Mouse (Mus musculus): ENCODE data around the gene Tmem169.
A peak's percentile ranks its signal among the peaks of the same experiment; 100 is the strongest.

Gene Tmem169

DNA sequence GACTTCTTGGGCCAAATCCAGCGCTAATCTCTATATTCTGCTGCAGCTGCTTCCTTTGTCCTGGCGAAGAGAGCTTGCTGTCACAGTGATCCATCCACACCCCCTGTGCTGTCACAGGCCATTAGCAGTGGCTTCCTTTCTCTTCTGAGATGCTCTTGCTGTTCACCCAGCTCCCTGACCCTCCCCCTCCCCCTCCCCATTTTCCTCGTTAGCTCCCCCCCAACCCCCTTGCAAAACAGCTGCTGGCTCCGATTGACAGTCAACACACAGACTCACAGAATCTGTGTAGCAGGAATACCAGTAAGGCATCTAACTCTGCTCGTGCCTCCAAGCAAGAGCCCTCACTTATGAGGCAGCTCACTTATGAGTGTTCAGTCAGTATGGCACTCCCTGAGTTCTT lies 2.7 kb downstream of the Tmem169 start:
- DNase-seq (ENCODE audit: low spot score): no peak

GRCm38 (mm10) chr1:72287893-72288292 lies 3.7 kb downstream of the Tmem169 start:
- no peak for DNase-seq (ENCODE audit: low spot score)

GRCm38 (mm10) chr1:72288527-72289150 lies 4.5 kb downstream of the Tmem169 start:
- no peak for DNase-seq (ENCODE audit: low spot score)

DNA sequence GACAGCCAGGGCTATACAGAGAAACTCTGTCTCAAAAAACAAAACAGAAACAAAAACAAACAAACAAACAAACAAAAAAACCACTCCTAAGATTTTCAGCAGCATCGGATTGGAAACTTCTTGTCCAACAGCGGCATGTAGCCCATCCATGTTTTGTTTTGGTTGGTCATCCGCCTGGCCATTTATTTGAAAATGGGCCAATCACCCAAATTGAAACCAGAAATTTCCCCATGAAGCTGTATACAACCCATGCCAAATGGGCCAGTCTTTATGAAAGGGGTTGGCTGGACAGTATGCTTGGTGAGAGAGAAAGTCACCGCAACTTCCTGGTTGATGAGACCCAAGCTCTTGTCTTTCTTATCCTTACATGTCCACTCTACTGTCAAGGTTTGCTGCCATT lies 6.7 kb downstream of the Tmem169 start:
- DNase-seq (ENCODE audit: low spot score): no peak

DNA sequence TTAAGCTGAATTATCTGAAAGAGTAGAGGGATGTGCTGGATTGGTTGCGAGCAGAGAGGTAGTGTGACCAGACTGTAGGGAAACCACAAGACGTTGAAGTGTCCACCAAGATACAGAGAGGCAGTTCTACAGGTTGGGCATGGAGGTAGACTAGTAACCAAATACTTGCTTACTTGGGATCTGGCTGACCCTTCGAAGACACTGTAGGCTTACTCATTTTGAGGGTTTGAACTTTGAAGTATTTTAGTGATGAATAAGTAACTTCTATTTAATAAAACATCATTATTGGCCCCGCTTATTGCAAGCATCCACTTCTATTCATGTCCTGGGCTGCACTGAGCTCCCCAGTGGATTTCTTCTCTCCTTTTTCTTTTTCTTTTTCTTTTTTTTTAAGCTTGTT lies 7.3 kb downstream of the Tmem169 start:
- no peak for DNase-seq (ENCODE audit: low spot score)

GRCm38 (mm10) chr1:72291925-72292324 lies 7.8 kb downstream of the Tmem169 start:
- DNase-seq (ENCODE audit: low spot score): no peak

DNA sequence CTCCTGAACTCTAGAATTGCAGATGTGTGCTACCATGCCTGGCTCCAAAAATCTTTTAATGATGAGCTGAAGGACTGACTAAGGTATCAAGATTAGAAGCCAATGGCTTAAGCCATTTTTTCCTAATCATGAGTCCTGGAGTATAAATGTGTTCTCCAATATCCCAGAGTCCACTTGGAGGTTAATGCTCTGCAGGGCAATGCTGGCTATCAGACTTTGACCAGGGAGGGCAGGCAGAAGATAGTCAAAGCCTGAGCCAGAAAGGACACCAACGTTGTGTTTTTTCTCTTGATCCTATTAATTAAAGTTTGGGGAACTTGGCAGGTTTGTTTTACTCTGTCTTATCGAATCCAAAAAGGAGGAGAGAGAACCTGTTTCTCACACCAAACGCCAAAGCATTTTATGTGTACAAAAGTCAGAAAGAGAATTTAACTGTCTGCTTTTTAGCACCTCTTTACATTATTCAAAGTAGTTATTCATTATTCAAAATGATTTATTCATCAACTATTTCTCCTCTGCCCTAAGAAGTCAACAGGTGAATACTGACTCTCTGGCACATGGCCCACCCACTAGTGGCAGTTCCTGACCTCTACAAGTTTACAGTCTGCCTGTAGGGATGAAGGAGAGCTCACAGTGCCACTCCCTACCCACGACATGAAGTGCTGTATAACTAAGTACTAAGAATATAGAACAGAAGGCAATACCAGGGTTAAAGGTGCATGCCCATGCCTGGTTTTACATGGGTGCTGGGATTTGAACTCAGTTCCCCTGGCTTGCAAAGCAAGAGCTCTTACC lies 9.9 kb downstream of the Tmem169 start:
- no peak for DNase-seq (ENCODE audit: low spot score)

DNA sequence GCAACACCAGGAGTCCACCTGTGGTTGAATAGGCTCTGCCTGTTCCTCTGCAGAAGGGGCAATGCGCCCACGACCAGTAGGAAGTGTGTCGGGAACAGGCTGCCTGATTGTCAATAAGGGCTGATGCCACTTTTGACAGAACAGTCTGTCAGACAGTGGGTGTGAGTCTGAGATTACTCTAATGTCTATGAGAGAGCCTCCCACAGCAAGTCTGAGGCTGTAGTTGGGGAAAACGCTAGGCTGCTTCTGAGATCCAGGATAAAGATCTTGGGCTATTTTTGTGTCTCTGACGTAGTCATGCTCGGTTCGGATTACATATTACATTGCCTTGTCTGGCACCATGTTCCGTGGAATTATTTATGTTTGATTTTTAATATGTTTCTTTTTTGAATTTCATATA lies 11.6 kb downstream of the Tmem169 start:
- DNase-seq (ENCODE audit: low spot score): no peak

DNA sequence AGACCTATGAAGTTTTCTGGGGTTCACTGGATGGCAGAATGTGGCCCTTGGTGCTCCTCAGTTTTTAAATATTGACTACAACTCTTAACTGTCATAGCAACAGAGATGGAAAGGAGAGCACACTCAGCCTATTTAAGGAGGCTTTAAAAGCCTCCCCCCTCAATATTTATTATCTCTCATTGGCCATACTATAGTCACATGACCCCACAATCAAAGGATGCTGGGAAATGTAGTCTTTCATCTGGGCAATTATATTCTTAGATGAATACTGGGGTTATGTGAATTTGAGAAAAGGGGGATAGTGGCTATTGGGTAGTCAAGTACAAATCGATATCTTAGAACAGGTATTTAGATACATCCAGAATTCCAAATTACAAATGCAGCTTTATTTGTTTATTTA lies 17.7 kb downstream of the Tmem169 start:
- DNase-seq (ENCODE audit: low spot score): no peak

DNA sequence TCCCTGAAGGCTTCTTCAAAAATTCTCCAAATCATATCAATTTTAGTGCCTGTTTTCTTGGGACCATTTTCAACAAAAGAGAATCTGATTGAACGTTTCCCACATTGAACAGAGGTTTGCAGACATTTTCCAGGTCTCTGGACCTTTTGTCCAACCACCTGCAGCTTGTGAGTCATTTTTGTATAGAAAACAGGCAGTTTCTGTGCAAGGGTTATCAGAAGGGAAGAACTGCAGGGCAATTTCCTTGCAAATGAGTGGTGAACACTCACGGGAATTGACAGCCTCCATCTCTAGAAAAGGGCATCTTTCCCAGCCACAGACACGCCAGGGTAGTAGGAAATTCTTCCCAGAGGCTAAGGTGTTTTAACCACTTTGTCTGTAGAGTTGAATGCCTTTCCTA lies 22.1 kb downstream of the Tmem169 start:
- DNase-seq (ENCODE audit: low spot score): no peak

DNA sequence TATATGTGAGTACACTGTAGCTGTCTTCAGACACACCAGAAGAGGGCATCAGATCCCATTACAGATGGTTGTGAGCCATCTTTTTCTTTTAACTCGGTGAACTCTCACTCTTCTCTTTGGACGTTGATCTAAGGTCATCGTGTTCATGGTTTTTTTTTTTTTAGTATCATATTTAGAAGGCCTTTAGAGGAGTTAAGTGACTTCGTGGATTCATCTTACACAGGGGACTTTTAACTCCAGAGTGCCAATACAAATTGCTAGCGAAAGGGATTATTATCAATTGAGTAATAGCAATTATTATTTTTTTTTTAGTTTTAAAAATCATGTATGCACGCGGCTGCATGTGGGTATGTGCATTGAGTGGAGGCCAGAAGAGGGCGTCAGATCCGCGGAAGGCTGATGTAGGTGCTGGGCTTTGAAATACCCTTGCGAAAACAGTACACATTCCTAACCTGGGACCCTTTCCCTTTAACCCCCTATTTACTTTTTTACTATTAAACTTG lies 22.6 kb downstream of the Tmem169 start:
- peak; percentile 24 for DNase-seq (ENCODE audit: low spot score)

GRCm38 (mm10) chr1:72307317-72307798 lies 23.2 kb downstream of the Tmem169 start, which contains the start of gene Xrcc5:
TSS of gene Xrcc5 (plus strand) at chr1:72307421.
- peak; percentile 93 for DNase-seq (ENCODE audit: low spot score)

DNA sequence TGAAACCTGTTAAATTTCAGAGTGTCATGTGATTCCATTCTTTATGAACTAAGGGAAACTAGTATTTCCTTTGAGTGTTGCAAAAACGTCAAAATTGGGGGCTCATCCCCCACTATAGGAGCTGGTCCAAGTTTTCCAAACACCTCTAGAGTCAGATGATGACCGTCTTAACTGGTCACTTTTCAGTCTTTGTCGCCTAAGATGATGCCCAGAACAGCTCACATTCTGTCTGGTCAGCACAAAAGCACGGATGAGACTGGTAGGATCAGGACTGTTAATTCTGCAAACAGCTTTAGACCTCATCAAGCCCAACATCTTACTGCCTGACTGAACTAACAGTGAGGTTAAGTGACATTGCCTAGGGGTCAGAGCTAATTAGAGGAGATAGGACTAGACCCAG lies 24.8 kb downstream of the Tmem169 start:
- no peak for DNase-seq (ENCODE audit: low spot score)

DNA sequence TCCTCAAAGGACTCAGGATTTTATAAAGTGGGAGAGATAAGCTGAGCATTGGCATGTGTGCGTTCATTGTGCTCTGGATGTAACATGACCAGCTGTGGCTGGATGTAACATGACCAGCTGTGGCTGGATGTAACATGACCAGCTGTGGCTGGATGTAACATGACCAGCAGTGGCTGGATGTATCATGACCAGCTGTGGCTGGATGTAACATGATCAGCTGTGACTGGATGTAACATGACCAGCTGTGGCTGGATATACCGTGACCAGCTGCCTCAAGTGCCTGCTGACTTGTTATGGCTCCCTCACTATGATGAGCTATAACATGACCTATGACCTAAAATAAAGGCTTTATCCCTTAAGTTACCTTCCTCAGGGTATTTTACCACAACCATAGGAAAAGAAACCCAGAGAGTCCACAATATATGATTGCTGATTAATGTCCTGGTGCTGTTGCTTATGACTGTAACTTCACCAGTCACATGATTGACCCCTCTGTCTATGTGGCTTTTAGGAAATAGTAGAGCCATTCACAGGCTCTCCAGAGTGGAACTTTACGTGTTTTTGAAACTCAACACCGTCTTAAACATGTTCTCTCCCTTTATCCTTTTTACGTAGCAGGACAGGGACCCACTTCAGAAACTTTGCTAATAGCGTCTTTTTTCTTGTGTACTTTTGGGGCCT lies 25.7 kb downstream of the Tmem169 start:
- DNase-seq (ENCODE audit: low spot score): no peak

DNA sequence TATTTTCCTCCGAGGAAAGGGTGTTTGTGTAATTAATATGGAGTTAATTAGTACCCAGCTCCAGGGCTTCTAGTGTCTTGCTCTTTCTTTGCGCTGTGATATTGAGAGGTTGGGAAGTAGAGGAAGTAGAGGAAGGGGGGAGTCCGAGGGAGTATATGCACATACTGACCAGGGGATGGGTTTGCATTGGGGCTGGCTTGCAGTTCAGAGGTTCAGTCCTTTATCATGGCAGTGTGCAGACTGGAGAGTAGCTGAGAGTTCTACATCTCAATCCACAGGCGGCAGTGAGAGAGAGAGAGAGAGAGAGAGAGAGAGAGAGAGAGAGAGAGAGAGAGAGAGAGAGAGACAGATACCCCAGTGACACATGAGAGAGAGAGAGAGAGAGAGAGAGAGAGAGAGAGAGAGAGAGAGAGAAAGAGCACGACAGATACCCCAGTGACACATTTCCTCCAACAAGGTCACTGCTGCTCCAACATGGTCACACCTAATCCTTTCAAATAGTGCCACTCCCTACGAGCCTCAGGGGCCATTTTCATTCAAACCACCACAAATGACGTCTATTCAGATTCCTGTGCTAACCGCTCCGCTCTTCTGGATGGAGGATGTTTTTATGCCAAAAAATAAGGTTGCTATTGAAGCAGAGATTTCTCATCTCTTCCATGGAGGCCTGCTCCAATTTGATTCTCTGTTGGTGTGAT lies 28.7 kb downstream of the Tmem169 start:
- no peak for DNase-seq (ENCODE audit: low spot score)

GRCm38 (mm10) chr1:72313399-72314039 lies 29.4 kb downstream of the Tmem169 start:
- DNase-seq (ENCODE audit: low spot score): no peak

- no peak for DNase-seq (ENCODE audit: low spot score)
Observed at GRCm38 (mm10) chr1:72315447-72315846, 31.3 kb downstream of the Tmem169 start.

DNA sequence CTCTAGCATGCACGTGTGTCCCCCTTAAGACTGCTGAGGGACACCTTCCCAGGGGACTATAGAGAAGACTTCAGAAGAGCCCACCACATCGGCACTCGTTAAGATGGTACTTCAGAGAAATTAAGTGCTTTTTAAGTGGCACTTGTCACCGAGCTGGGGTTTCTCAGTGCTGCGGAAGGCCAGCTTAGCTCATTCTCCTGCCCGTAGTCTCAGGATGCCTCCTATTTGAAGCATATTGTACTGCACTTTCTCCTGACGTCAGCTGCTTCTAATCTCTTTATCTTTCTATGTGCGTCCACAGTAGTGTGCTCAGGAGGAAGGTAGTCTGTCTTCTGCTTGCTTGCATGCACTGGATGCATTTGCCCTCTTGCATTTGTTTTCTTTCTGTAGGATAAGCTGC lies 32.2 kb downstream of the Tmem169 start:
- no peak for DNase-seq (ENCODE audit: low spot score)

- DNase-seq (ENCODE audit: low spot score): no peak
Observed at GRCm38 (mm10) chr1:72316901-72317300, 32.7 kb downstream of the Tmem169 start.

- DNase-seq (ENCODE audit: low spot score): no peak
Observed at GRCm38 (mm10) chr1:72320759-72321158, 36.6 kb downstream of the Tmem169 start.

- DNase-seq (ENCODE audit: low spot score): no peak
Observed at GRCm38 (mm10) chr1:72323248-72323647, 39.1 kb downstream of the Tmem169 start.

Data from testis, postnatal 14 days (tissue).